ENCODE assay signal across 25 mouse cellular contexts in the genomic region with DNA sequence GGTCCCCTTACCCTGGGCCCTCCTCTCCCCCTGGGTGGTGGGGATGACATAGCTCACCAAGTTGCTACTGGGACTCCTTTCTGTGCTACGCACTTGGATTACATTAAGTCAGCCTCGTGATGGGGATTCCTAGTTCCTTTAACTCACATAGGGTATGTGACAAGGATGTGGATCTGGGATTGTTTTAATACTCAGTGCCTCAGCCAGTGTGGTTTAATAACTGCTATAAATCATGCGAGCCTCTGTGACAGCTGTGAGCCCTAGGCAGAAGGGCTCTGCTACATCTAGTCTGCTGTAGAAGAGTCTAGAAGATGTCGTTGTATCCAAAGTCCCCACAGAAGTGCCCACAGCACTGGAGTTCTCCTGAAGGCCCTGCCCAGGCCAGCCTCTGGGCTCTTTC.
DNase-seq lines count a peak whose midpoint lies in the region; ATAC-seq and TF ChIP-seq lines count a peak whose summit lies in the region.
"Had no signal": no experiment of that assay in that cellular context is flagged by ENCODE, and none has a peak within 500 bp of the region (broad histone marks: within the 10 kb centered on the region; RNA-seq: fewer than 3 reads in every experiment).

No protein-coding gene starts in this region.

- H3K4me2 ChIP-seq in heart, embryonic 13.5 days, result no peak overlapping the region
- H3K4me2 ChIP-seq in intestine, embryonic 15.5 days (replicated peaks), result no peak overlapping the region
- no peak overlapping the region for H3K4me2 ChIP-seq in intestine, postnatal 0 days (replicated peaks; ENCODE audit: low read depth)
- H3K4me2 ChIP-seq in lung, embryonic 14.5 days, result no peak overlapping the region
- H3K4me2 ChIP-seq in limb, embryonic 13.5 days (replicated peaks), result no peak overlapping the region
- H3K4me2 ChIP-seq: forebrain, embryonic 13.5 days; heart, embryonic 15.5 days; liver, embryonic 11.5 days; midbrain, embryonic 13.5 days had no signal

- no peak for TF ChIP-seq CTCF in intestine, postnatal 0 days (IDR thresholded peaks at IDR 0.05; ENCODE audit: low read depth)
- no peak for TF ChIP-seq CTCF in lung, embryonic 14.5 days (IDR thresholded peaks at IDR 0.05; ENCODE audit: low read depth)

- peaks cover 17% of the 10 kb centered on the region for H3K4me1 ChIP-seq in heart, embryonic 13.5 days
- H3K4me1 ChIP-seq in intestine, embryonic 15.5 days (replicated peaks), result no peaks in the 10 kb centered on the region
- H3K4me1 ChIP-seq in intestine, postnatal 0 days (replicated peaks; ENCODE audit: control insufficient read depth, insufficient read depth, low read length), result no peaks in the 10 kb centered on the region
- no peaks in the 10 kb centered on the region for H3K4me1 ChIP-seq in lung, embryonic 14.5 days (ENCODE audit: insufficient read depth)
- H3K4me1 ChIP-seq in limb, embryonic 13.5 days, result peaks cover 13% of the 10 kb centered on the region
- H3K4me1 ChIP-seq: forebrain, embryonic 13.5 days; midbrain, embryonic 13.5 days had no signal

- no peak overlapping the region for H3K9ac ChIP-seq in heart, embryonic 13.5 days
- no peak overlapping the region for H3K9ac ChIP-seq in intestine, embryonic 15.5 days
- H3K9ac ChIP-seq in intestine, postnatal 0 days (ENCODE audit: low read depth, low read length), result no peak overlapping the region
- no peak overlapping the region for H3K9ac ChIP-seq in lung, embryonic 14.5 days
- no peak overlapping the region for H3K9ac ChIP-seq in limb, embryonic 13.5 days
- H3K9ac ChIP-seq: forebrain, embryonic 13.5 days; heart, embryonic 15.5 days; midbrain, embryonic 13.5 days had no signal

- ATAC-seq in heart, embryonic 13.5 days (ENCODE audit: extremely low read depth, insufficient number of reproducible peaks, low FRiP score, low TSS enrichment), result no peak
- ATAC-seq in intestine, embryonic 15.5 days, result 0 out of 2 replicates have a peak, but pooled peaks have one; percentile 17
- ATAC-seq in intestine, postnatal 0 days, result no peak
- peak; percentile 28; the same call in 1 of the 2 replicates for ATAC-seq in lung, embryonic 14.5 days (ENCODE audit: insufficient read depth)
- ATAC-seq in limb, embryonic 13.5 days (ENCODE audit: low FRiP score, low read depth), result peak; percentile 65
- ATAC-seq: forebrain, embryonic 13.5 days; inflammation-experienced regulatory T-cells, adult 6 months; lung, postnatal 0 days; midbrain, embryonic 13.5 days had no signal

- DNase-seq in heart, postnatal 36 days, result no peak
- DNase-seq in lung, embryonic 14.5 days, result no peak
- no peak for DNase-seq in lung, adult 18-20 months
- DNase-seq in gastrocnemius, postnatal 36 days, result no peak
- DNase-seq: adrenal gland, adult 8-10 months; cerebellum, adult 8-10 months; cerebellum, postnatal 25 days; gastrocnemius, postnatal 10 days; kidney, adult 2 months; kidney, postnatal 36 days; left cerebral cortex, postnatal 4 days; lung, postnatal 4 days; spleen, adult 18-20 months had no signal

- intact Hi-C loops in heart, postnatal 36 days (cut with DNase I), result loop anchor here (10.0 kb wide), 1 partner anchor 651 kb away; no protein-coding TSS in a partner anchor
- intact Hi-C loops in gastrocnemius, postnatal 36 days (cut with DNase I), result no loop called here

- 75% methylated on average over 4 of the region's 4 CpGs for whole genome bisulfite sequencing in heart, embryonic 13.5 days
- 60% methylated on average over 4 of the region's 4 CpGs for WGBS in intestine, embryonic 15.5 days
- WGBS in intestine, postnatal 0 days, result 35% methylated on average over 4 of the region's 4 CpGs
- WGBS in lung, embryonic 14.5 days, result 64% methylated on average over 4 of the region's 4 CpGs
- 46% methylated on average over 4 of the region's 4 CpGs for WGBS in limb, embryonic 13.5 days

- H3K27me3 ChIP-seq in heart, embryonic 13.5 days (replicated peaks), result no peaks in the 10 kb centered on the region
- H3K27me3 ChIP-seq in intestine, embryonic 15.5 days (replicated peaks), result no peaks in the 10 kb centered on the region
- H3K27me3 ChIP-seq in intestine, postnatal 0 days (replicated peaks; ENCODE audit: control insufficient read depth, insufficient read depth, low read length), result no peaks in the 10 kb centered on the region
- H3K27me3 ChIP-seq in lung, embryonic 14.5 days (ENCODE audit: insufficient read depth, low read length), result no peaks in the 10 kb centered on the region
- peaks cover 27% of the 10 kb centered on the region; the same call in 1 of the 2 replicates for H3K27me3 ChIP-seq in limb, embryonic 13.5 days
- H3K27me3 ChIP-seq: forebrain, embryonic 13.5 days; heart, embryonic 15.5 days; midbrain, embryonic 13.5 days had no signal

- H3K27ac ChIP-seq in heart, embryonic 13.5 days (replicated peaks), result 0 out of 2 replicates have a peak overlapping the region, but pooled peaks have one; percentile 12
- no peak overlapping the region for H3K27ac ChIP-seq in intestine, embryonic 15.5 days
- no peak overlapping the region for H3K27ac ChIP-seq in intestine, postnatal 0 days (ENCODE audit: low read depth, low read length)
- H3K27ac ChIP-seq in lung, embryonic 14.5 days (ENCODE audit: low read depth), result no peak overlapping the region
- H3K27ac ChIP-seq in limb, embryonic 13.5 days, result no peak overlapping the region
- H3K27ac ChIP-seq: forebrain, embryonic 13.5 days; heart, embryonic 15.5 days; midbrain, embryonic 13.5 days had no signal

- H3K36me3 ChIP-seq in heart, embryonic 13.5 days, result no peaks in the 10 kb centered on the region
- H3K36me3 ChIP-seq in intestine, embryonic 15.5 days, result no peaks in the 10 kb centered on the region
- no peaks in the 10 kb centered on the region for H3K36me3 ChIP-seq in intestine, postnatal 0 days (ENCODE audit: control insufficient read depth, insufficient read depth)
- no peaks in the 10 kb centered on the region for H3K36me3 ChIP-seq in lung, embryonic 14.5 days (ENCODE audit: insufficient read depth)
- H3K36me3 ChIP-seq in limb, embryonic 13.5 days, result no peaks in the 10 kb centered on the region
- H3K36me3 ChIP-seq: G1E; heart, embryonic 15.5 days; midbrain, embryonic 13.5 days had no signal

- no peaks in the 10 kb centered on the region for H3K9me3 ChIP-seq in heart, embryonic 13.5 days
- no peaks in the 10 kb centered on the region for H3K9me3 ChIP-seq in intestine, embryonic 15.5 days
- H3K9me3 ChIP-seq in intestine, postnatal 0 days (ENCODE audit: control insufficient read depth), result no peaks in the 10 kb centered on the region
- H3K9me3 ChIP-seq in lung, embryonic 14.5 days (ENCODE audit: low read depth, low read length), result no peaks in the 10 kb centered on the region
- H3K9me3 ChIP-seq in limb, embryonic 13.5 days, result no peaks in the 10 kb centered on the region
- H3K9me3 ChIP-seq: forebrain, embryonic 13.5 days; G1E; heart, embryonic 15.5 days; midbrain, embryonic 13.5 days had no signal

- no peak overlapping the region for H3K4me3 ChIP-seq in heart, embryonic 13.5 days
- no peak overlapping the region for H3K4me3 ChIP-seq in intestine, embryonic 15.5 days (replicated peaks)
- H3K4me3 ChIP-seq in intestine, postnatal 0 days (ENCODE audit: low read depth, low read length), result no peak overlapping the region
- H3K4me3 ChIP-seq in lung, embryonic 14.5 days (ENCODE audit: low read depth, low read length), result no peak overlapping the region
- H3K4me3 ChIP-seq in limb, embryonic 13.5 days, result no peak overlapping the region
- H3K4me3 ChIP-seq: forebrain, embryonic 13.5 days; heart, embryonic 15.5 days; megakaryocyte, embryonic 14.5 days; midbrain, embryonic 13.5 days had no signal

Comparison
In these comparisons a context has a peak if more than half of its experiments do, and no peak if none do; other contexts are left out.
1. ATAC-seq: peak in intestine, embryonic 15.5 days (single experiment), lung, embryonic 14.5 days (single experiment) and limb, embryonic 13.5 days (single experiment); none in heart, embryonic 13.5 days (single experiment) and intestine, postnatal 0 days (single experiment).